Mouse (Mus musculus): ENCODE measurements around the gene Ppm1f. TPM values are rescaled to one million over a fixed set of nuclear protein-coding genes. Genes with fewer than 3 reads are reported as not detected.

Ppm1f gene
- 18.2 TPM for polyA plus RNA-seq (2017; shearing (Covaris generic))

DNA sequence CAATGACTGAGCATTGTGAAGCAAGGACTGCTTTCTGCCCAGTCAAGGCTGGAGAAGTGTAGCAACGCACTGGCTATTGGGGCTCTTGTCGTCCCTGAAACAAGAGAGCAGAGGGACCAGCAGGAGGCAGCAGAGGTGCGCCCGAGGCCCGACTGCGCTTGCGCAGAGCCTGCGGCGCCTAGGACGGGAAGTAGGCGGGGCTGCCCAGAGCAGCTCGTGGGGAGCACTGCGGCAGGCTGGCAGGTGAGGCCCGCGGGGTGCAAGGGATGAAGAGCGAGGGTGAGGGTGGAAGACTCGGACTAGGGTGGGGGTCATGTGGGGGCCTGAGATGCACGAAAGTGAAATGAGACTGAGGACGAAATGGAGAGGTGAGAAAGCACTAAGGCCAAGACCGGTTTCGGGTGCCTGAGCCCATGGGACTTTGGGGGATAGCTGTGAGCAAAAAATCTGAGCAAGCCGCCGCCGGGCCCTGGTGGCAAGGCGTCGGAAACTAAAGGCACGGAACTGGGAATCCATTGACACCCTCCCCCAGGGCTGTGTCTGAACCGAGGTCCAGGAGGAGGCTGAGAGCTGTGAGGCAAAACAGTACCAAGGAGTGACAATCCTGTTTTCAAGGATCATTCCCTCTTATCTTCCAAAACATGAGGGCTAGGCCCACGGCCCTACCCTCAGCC is at the start of gene Ppm1f:
Ppm1f (plus strand) TSS at position 88 of the 674 bp plus-strand sequence.

DNA sequence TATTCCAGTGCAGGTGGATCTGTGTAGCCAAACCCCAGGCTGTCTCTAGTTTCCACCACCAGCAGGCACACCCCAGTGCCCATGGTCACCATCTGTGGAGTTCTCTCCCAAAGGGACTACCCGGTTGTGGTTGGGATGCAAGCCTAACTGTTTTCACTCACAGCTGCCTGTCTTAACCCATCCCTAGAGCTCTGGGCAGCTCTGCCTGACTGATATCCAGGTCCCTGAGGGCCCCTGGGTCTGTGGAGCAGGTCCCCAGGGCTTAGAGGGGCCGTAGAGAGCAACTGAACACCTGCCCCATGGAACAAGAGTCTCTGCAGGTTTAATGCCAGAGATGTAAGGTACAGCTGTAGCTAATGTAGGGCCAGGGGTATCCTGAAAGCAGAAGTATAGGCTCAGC is 32.3 kb upstream of the Ppm1f start, which contains the start of gene Igll1:
Igll1 (minus strand) TSS at position 8 of the 400 bp plus-strand sequence.

DNA sequence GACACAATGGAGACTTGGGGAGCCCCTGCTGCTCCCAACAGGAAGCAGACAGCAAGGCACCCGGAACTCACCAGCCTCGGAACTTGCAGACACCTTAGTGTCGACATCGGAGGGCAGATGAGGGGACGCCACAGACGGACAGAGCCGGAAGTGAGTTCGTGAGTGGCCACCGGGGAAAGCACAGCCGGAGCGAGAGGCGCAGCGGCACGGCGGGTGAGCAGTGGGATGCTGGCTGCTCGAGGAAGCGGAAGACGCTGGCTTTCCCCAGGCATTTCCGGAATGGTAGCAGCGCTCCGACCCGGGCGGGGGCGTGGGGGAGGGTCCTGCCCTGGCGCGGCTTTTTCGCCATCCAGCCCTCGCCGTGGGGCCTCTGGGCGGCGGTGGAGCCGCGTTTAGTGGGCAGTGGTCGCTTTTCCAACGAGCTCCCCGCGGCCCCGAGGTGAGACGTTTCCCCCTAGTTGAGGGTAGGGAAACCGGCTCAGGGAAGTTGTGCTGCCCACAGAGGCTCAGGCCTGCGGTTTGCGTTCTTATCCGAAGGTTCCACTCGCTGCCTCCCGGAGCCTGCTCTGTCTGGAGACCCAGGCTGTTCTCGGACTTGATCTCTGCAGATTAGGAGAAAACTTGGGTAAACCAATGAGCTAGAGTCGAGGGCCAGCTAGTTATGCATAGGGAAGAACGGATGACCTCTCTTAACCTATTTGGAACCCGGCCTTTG is 25.5 kb upstream of the Ppm1f start, which contains the start of the genes Top3b and Vpreb1:
Top3b (plus strand) TSS at position 120 of the 715 bp plus-strand sequence.
Vpreb1 (minus strand) TSS at position 227 of the 715 bp plus-strand sequence.

Other genes with a start within 250 kb of the Ppm1f start
- not detected for gene Olfr19, start 220.1 kb upstream of the Ppm1f start, polyA plus RNA-seq (2017; shearing (Covaris generic))
- gene Spag6l, start 67.0 kb upstream of the Ppm1f start, polyA plus RNA-seq (2017; shearing (Covaris generic)) = not detected
- gene Igll1, start 32.5 kb upstream of the Ppm1f start, polyA plus RNA-seq (2017; shearing (Covaris generic)) = not detected
- gene Top3b, start 25.7 kb upstream of the Ppm1f start, polyA plus RNA-seq (2017; shearing (Covaris generic)) = 68.3 TPM
- not detected for gene Vpreb1, start 25.6 kb upstream of the Ppm1f start, polyA plus RNA-seq (2017; shearing (Covaris generic))
- 171 TPM for gene Mapk1, start 86.9 kb downstream of the Ppm1f start, polyA plus RNA-seq (2017; shearing (Covaris generic))
- gene Ypel1, start 173.2 kb downstream of the Ppm1f start, polyA plus RNA-seq (2017; shearing (Covaris generic)) = 1.5 TPM
- 185 TPM for gene Ppil2, start 214.8 kb downstream of the Ppm1f start, polyA plus RNA-seq (2017; shearing (Covaris generic))
- gene 2610318N02Rik, start 228.7 kb downstream of the Ppm1f start, polyA plus RNA-seq (2017; shearing (Covaris generic)) = 1.5 TPM
- 16.5 TPM for gene Sdf2l1, start 235.9 kb downstream of the Ppm1f start, polyA plus RNA-seq (2017; shearing (Covaris generic))
- 3.6 TPM for gene Ydjc, start 248.2 kb downstream of the Ppm1f start, polyA plus RNA-seq (2017; shearing (Covaris generic))